Mouse (Mus musculus) cerebellum, adult 8-10 months (tissue): Measurements from ENCODE around the gene Cfdp1.

Source experiments
- DNase-seq: peaks from one replicate; pipeline ENCODE4 v3.0.0; 2022

The Cfdp1 gene

DNA sequence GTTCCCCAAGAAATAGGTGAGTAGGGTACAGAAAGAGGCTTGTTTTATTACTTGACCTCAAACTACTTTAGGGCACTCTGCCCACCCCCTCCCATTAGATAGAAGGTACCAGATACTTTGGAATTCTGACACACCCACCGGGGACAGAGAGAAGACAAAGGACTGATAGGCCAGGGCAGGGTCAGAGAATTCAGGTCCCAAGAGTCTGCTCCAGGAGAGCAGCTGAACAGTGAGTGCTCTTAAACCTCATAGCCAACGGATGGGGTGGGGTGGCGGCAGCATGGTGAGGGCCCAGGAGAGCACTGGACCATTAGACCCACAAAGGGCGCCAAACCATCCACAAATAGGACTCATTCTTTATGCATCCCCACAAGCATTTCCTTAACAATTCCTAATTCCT is 88.5 kb downstream of the Cfdp1 start:
- no peak for DNase-seq

DNA sequence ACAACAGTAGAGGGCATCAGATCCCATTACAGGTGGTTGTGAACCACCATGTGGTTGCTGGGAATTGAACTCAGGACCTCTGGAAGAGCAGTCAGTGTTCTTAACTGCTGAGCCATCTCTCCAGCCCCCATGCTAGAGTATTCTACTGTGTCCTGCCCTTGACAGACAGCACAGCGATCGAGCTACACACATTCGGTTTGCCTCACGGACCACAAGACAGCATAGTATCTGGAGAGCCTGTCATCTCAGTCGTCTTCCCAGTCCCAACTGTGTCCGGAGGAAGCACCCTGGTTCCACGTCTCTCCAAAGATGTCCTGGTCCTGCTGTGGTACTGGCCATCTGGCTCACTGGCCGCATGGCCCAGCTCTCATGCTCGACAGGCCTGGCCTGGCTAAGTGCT is 89.0 kb downstream of the Cfdp1 start:
- no peak for DNase-seq

DNA sequence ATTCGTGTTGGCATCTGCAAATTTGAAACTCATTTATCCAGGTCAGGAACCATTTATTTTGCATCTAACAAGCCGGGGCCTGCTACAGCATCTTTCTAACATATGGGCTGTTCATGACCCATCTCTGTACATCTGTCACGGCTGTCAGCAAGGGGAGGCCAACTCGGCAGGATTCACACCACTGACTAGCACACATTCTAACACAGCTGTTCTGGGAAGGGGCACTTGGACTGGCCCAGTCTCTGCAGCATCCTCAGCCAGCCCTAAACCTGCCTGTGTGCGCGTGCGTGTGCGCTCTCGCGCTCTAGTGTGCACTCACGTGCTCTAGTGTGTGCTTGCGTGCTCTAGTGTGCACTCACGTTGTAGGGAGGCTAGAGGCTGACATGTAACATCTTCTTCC is 93.4 kb downstream of the Cfdp1 start:
- no peak for DNase-seq

GRCm38 (mm10) chr8:111758817-111759216 is 95.3 kb downstream of the Cfdp1 start:
- DNase-seq, result no peak

DNA sequence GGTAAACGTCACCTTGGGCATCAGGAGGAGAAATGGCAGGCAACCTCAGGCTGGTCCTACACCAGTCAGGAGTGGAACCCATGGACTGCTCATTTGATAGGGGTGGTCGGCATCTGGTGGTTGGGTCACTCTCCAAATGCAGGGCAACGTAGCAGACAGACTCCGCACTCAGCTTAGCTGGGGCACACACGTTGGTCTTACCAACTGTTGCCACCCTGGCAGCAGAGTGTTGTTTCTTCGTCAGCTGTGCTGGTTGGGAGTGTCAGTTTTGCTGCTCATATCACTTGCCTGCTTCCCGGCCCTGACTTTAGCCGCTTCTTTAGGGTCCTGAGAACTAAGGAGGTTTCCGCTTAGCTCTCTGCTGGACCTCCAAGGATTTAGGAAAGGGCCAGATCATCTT is 96.5 kb downstream of the Cfdp1 start:
- no peak for DNase-seq

GRCm38 (mm10) chr8:111754736-111755135 is 99.4 kb downstream of the Cfdp1 start:
- DNase-seq, result no peak

DNA sequence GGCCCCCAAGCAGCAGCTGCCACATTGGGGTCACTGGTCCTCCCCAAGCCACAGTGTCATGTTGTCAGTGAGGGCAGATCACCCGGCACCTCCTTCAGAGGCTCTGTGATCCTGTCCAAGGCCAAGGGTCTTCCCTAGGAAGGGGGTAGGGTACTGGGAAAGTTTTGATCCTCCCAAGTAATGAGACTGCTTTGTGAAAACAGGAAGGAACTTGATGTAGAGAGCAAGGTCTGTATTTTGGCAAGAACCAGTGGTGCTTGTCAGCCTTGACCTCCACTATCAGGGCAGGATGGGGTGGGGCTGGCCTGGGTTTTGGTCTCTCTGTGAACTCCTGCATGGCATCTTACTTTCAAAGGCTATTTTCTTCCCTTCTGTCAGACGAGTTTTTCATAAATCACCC is 100.0 kb downstream of the Cfdp1 start:
- DNase-seq, result no peak

- no peak for DNase-seq
These were observed 105.3 kb downstream of the Cfdp1 start for GRCm38 (mm10) chr8:111748766-111749165.

DNA sequence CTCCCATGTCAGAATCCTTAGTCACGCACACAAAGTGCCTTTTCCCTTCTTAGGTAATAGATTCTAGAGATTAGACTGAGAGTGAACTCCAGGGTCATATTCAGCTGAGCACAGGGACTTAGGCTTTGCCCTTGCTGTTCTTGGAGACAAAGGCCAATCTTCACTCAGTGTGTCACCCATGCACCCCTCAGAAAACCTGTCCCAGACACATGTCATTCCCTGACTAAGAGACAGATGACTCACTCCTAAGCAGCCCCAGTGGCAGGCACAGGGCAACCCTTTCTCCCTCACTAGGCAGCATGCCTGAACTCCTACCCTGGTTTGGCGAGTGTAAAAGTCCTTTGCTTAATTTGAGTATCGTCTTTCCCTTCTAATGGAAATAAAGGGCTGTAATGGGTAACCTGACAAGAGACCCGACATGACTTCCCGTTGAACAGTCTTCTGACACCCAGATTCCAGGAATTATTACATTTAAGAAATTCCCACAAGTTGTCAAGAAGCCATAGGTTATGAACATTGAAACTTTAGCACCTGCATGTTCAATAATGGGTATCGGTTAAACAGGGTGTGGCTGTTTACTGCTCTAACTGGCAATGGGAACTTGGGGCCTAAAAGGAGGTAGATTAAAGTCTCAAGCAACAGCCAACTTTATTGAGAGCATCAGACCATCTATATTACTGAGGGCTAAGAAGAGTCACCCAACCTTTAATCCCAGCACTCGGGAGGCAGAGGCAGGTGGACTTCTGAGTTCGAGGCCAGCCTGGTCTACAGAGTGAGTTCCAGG is 106.0 kb downstream of the Cfdp1 start:
- DNase-seq, result no peak

DNA sequence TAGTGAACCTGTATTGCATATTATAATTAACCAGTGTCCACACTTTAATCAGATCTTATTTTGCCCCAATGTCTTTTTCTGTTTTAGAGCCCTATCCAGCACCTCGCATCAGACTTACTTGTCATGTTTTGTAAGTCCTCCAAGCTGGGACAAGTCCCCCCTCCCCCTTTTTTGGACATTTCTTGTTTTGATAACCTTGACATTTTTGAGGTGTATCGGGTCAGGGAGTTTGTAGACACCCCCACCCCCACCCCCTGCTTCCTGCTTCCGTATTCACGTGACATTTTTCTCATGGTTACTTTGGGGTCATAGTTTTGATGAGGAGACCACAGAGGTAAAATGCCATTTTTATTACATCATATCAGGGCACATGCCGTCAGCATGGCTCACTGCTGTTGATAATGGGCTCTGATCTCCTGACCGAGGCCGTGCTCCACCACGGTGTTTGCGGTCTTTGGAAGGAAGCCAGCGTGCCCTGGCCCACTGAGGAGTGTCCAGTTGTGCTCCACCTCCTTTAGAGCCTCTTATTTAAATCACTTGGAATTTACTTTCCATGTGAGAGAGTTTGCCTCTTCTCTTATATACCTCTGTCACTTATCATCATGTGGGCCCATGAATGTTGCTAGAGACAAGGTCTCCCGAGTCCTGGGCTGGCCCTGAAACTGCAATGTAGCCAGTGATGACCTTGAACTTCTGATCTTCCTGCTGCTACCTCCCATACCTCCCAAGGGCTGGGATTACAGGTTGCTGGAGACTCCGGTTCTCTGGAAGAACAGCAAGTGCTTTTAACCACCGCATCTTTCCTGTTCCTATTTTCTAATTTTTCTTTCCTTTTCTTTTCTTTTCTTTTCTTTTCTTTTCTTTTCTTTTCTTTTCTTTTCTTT is 107.3 kb downstream of the Cfdp1 start:
- no peak for DNase-seq

DNA sequence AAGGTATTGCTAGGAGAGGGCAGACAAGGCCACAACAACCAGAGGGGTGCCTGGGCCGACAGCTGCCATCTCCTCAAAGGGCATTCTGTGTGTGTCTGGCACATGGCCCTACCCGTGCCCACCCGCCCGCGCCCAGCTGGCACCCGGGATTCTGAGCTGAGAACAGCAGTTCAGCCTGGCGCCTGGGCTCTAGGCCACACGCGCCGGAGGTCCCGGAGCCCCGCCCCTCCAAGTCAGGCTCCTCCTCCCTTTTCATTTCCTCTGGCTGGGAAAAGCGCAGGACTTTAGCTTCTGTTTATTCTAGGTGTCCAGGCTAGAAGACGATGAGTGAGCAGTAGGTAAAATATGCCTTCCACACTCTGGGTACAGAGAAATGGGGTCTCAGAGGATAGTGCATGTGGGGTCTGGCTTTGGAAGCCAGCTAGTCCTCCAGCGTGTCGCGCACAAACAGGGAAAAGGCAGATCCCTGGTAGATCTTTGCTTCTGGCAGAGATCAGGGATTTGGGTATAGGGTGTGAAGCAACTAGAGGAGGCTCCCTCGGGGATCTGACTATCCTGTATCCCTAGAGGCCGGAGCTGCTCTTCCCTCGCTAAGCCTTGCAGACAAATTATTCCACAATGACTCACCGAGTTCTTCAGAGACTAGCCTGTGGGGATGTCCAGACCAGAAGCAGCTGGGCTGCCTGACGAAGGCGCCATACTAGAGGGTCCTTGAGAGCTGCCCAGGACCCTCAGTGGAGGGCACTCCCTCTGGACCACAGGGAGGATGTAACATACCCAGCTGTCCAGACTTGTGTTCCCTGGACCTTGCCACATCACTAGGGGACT is 108.3 kb downstream of the Cfdp1 start:
- no peak for DNase-seq

GRCm38 (mm10) chr8:111745086-111745485 is 109.0 kb downstream of the Cfdp1 start:
- DNase-seq, result no peak

- peak; percentile 81 for DNase-seq
These were observed 110.0 kb downstream of the Cfdp1 start, which contains the start of gene Bcar1 for GRCm38 (mm10) chr8:111743792-111744696. Gene Bcar1 (minus strand): TSS chr8:111743809.

DNA sequence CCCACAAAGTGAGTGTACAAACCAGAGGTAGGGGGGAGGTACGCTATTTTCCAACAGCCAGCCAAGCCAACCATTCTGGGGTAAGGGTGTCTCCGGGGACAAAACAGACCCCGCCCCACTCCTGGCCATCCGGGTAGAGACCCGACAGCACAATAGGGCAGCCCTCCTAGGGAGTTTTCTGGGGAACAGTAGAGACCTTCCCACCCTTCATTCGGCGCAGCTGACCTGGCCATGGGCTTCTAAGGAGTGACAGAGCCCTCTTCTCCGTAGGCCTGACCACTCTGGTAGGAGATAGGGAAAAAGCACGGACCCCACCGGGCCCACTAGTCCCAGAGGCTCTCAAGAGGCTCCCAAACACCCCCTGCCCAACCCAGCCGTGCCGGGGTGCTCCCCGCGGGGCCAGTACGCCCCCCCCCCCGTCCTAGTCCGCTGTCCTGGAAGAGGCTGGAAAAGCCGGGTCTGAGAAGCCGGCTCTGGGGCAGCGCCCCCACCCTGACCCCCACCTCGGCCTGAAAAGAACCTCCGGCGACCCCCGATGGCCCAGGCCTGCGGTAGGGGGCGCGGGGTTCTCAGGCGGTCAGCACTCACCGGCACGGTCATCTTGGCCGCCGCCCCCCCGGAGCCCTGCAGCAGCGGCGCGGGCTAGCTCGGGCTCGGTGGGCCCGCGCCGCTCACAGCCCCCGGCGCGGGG is 110.8 kb downstream of the Cfdp1 start:
- no peak for DNase-seq

DNA sequence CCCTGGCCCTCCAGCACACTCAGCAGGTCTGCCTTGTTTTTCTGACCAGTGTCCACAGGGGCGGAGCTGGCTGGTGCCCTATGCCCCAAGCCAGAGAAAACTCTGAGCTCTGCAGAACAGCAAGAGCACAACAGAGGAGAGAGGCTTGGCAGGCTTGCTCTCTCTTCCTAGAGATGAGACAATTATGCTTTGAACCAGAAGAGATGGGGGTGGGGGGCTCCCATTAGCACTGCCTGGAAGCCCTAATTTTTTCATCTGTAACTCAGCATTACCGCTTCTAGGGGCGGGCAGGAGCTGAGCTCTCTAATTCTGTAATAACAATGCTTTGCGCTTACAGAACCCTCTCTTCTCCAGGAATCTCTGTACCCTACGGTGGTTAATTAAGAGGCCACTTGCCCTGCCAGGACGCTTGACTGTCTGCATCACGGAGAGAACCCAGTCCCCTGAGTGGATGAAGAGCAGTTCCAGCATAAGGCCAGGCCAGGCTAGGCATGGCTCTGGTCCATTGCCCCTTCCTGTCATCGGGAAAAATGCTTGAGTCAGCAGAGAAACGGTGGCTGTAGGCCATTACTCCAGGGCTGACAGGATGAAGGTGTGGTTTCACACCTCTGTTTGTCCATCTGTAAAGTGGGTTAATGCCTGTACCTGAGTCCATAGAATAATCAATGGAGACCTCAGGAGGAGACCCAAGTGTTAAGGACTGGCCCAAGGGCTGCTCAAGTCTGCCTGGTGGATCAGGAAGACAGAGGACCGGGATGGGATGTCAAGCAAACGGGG is 111.6 kb downstream of the Cfdp1 start:
- DNase-seq, result peak; percentile 69

DNA sequence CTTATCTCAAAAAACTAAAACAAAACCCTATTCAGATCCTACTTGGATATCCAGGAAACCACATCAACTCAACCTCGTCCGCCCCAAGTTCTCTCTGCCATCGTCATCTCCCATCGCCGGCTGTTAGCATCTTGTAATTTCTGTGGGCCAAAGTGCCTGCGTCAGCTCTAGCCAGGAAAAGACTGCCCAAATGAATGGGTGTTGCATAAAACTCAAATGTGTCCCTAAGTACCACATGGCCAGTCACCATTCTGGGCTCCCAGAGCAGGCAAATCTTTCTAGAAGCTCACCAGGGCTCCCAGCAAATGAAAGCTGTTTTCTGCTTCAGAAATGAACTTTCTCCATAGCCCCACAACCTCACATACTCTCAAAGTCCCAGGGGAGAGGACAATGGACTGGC is 112.5 kb downstream of the Cfdp1 start:
- DNase-seq, result no peak

GRCm38 (mm10) chr8:111740994-111741393 is 113.1 kb downstream of the Cfdp1 start:
- no peak for DNase-seq

DNA sequence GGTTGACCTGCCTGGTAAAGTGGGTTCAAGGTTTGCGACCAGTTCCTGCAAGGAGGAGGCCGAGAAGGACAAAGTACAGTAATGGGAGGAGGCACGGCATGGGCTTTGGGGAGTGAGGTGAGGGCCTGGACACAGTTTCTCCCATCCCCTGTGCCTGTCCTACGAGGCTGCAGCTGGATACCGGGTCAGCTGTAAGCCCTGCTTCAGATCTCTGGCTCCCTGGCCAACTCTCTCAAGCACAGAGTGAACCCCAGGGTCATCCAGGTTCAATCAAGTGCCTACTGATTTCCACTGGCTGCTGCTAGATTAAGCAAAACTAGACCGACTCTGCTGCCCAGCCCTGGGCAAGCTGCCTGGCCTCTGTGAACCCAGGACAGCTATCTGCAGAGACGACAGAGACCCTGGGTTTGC is 113.8 kb downstream of the Cfdp1 start:
- no peak for DNase-seq

DNA sequence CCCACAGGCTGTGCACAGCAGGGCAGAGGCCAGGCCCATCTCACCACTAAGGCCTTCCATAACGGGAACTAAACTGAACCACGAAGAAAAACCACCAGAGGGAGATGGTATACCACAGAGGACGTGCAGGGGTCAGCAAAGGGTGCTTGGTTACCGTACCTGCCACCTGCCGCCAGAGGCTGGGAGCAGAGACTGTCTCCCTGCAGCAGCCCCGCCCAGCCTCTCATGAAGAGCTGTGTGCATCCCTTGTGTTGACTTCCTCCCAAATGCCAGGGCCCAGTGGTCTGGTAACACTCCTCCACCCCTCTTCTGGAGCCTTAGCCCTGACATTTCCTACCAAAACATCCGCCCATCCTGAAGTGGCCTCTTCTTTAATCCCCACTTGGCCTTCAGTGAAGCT is 114.5 kb downstream of the Cfdp1 start:
- DNase-seq, result no peak

DNA sequence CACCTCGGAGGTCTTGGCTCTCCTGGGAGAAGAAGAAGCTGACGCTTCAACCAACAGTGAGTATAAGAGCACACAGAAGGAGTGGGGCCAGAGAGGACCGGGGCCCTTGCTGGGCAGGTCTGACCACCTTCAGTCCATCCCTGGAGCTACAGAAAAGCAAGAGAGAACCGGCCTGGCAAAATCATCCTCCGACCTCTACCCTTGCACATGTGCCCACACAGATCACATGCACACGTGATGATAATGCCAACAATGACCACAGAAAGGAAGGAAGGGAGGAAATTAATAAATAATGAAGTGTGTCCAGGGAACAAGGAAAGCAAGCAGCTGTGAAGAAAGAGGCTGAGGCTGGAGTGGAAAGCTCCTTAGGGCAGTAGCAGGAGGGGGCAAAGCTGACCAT is 115.2 kb downstream of the Cfdp1 start:
- DNase-seq, result no peak

DNA sequence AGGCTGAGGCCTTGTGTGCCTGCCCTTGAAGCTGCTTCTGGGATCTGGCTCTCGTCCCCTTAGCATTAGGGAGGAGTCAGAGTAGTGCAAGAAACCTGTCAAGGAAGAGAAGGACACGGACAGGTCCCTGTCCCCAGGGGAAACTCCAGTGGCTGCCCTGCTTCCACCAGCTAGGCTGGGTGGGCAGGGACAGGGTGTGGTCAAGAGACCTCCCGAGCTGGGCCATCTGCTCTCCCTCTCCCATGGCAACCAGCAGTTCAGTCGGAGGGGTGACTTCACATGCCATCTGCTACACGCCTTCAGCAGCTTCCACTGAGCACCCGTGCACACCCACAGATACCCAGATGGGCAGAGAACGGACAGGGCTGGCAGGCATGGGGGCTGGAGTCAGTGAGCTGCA is 117.8 kb downstream of the Cfdp1 start:
- DNase-seq, result peak; percentile 52
